Mouse (Mus musculus): Measurements from ENCODE around the gene Cmtm8. TPM values are rescaled to one million over a fixed set of nuclear protein-coding genes. Genes with fewer than 3 reads are reported as not detected.

Cmtm8 gene
- 7.8 and 8.2 TPM in 2 replicates for polyA plus RNA-seq (2011; ENCODE audit: insufficient read depth, insufficient read length, low read depth, missing spikeins)

DNA sequence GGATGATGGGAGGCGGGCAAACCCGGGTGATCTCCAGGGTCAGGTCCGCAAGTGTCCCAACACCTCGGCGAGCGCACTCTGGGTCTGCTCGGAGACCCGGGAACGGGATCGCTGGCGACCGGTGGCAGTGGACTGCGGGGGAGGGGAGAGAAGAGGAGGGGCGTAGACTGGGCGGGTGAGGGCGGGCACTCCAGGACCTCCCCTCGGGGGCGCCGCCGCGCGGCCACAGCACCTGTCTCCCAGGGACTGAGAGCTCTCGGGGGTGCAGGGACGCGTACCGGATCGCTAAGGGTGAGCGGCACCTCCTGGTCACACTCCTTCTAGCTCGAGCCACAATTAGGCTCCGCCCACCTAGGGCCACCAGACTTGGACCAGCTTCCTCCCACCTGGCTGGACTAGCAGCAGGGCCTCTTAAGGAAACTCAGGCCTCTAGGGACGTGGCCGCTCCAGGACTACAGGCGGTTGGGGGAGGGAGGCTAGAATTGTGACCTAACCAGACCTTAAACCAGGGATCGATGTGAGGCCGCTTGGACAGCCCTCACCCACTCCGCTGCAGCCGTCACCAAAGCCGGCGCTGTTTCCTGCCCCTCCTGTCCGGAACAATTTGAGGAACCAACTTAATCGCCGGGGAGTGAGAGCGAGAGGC is at the start of gene Cmtm8:
Gene Cmtm8 (minus strand): TSS at position 140 of the 646 bp plus-strand sequence.
- no peaks in the 10 kb centered on the region for H3K27me3 ChIP-seq (ENCODE audit: control insufficient read depth, insufficient read depth, low read length, poor library complexity, severe bottlenecking)
- peak within 1 kb of the TSS; percentile 87 for H3K9ac ChIP-seq (ENCODE audit: low read depth, poor library complexity, severe bottlenecking)
- H3K27ac ChIP-seq (ENCODE audit: insufficient read depth, low read length): no peak within 1 kb of the TSS

DNA sequence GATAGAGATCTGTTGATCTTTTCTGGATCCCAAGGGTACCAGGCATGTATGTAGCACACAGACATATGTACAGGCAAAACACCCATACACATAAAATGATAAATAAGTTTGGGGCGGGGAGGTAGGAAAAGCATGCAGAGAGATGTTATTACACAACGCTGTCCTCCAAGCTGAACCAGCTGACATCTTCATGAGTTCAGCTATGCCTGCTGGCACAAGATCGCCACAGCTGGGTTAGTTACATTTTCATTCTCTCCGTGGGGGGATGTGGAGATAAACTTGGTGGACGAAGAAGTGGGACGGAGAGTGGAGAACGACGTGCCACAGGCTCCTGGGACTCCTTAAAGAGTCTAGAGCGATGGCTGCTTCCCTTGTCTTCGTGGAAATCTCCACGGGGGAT is 49.0 kb upstream of the Cmtm8 start:
- H3K27ac ChIP-seq (ENCODE audit: insufficient read depth, low read length): no peak overlapping the region
- H3K27me3 ChIP-seq (ENCODE audit: control insufficient read depth, insufficient read depth, low read length, poor library complexity, severe bottlenecking): no peaks in the 10 kb centered on the region
- no peak for TF ChIP-seq POLR2A (IDR thresholded peaks at IDR 0.05; ENCODE audit: insufficient read depth, low read length)
- no peak for TF ChIP-seq EP300 (IDR thresholded peaks at IDR 0.05; ENCODE audit: insufficient read depth, low read depth, low read length)
- no peak for TF ChIP-seq CTCF (IDR thresholded peaks at IDR 0.05; ENCODE audit: low read depth, low read length)
- no peaks in the 10 kb centered on the region for H3K36me3 ChIP-seq (ENCODE audit: control insufficient read depth, insufficient read depth, low read length, poor library complexity, severe bottlenecking)
- no peaks in the 10 kb centered on the region for H3K4me1 ChIP-seq (ENCODE audit: control insufficient read depth, insufficient read depth, low read length)
- no peak overlapping the region for H3K4me3 ChIP-seq (ENCODE audit: low read depth, low read length)
- H3K9me3 ChIP-seq (replicated peaks; ENCODE audit: control insufficient read depth, insufficient read depth, low read length, poor library complexity, severe bottlenecking): no peaks in the 10 kb centered on the region
- H3K9ac ChIP-seq (ENCODE audit: low read depth, poor library complexity, severe bottlenecking): no peak overlapping the region

More for the DNA sequence above, at the start of gene Cmtm8:
- no peaks in the 10 kb centered on the region for H3K36me3 ChIP-seq (ENCODE audit: control insufficient read depth, insufficient read depth, low read length, poor library complexity, severe bottlenecking)
- 0 out of 2 replicates have a peak, but pooled peaks have one; percentile 18 for TF ChIP-seq EP300 (IDR thresholded peaks at IDR 0.05; ENCODE audit: insufficient read depth, low read depth, low read length)
- no peak for TF ChIP-seq POLR2A (IDR thresholded peaks at IDR 0.05; ENCODE audit: insufficient read depth, low read length)
- peak; percentile 37 for TF ChIP-seq CTCF (IDR thresholded peaks at IDR 0.05; ENCODE audit: low read depth, low read length)
- no peaks in the 10 kb centered on the region for H3K9me3 ChIP-seq (replicated peaks; ENCODE audit: control insufficient read depth, insufficient read depth, low read length, poor library complexity, severe bottlenecking)
- no peaks in the 10 kb centered on the region for H3K4me1 ChIP-seq (ENCODE audit: control insufficient read depth, insufficient read depth, low read length)
- H3K4me3 ChIP-seq (ENCODE audit: low read depth, low read length): peak within 1 kb of the TSS; percentile 86

DNA sequence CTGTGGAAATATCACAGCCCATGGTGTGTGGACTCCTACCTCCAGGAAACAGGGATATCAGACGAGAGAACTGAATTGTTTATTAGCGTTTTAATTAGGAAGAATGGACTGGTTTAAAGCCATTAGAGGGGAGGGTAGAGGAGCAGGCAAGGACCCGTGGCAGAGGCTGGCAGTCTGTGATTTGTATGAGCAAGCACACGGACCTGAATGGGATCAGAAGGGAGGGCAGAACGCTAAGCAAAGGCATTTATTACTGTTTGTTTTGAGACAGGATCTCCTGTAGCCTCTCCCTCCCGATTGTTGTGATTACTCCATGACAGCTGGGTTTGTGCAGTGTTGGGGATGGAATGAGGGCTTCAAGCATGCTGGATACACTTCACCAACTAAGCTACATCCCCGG is 46.4 kb upstream of the Cmtm8 start:
- Histone ChIP-seq H3K4me1 (ENCODE audit: control insufficient read depth, insufficient read depth, low read length) (no peaks in the 10 kb centered on the region), H3K4me3 (ENCODE audit: low read depth, low read length) (no peak overlapping the region), H3K9me3 (replicated peaks; ENCODE audit: control insufficient read depth, insufficient read depth, low read length, poor library complexity, severe bottlenecking) (no peaks in the 10 kb centered on the region), H3K27ac (ENCODE audit: insufficient read depth, low read length) (no peak overlapping the region), H3K27me3 (ENCODE audit: control insufficient read depth, insufficient read depth, low read length, poor library complexity, severe bottlenecking) (no peaks in the 10 kb centered on the region), H3K36me3 (ENCODE audit: control insufficient read depth, insufficient read depth, low read length, poor library complexity, severe bottlenecking) (no peaks in the 10 kb centered on the region), H3K9ac (ENCODE audit: low read depth, poor library complexity, severe bottlenecking) (no peak overlapping the region)
- TF ChIP-seq EP300 (IDR thresholded peaks at IDR 0.05; ENCODE audit: insufficient read depth, low read depth, low read length) (no peak), POLR2A (IDR thresholded peaks at IDR 0.05; ENCODE audit: insufficient read depth, low read length) (no peak), CTCF (IDR thresholded peaks at IDR 0.05; ENCODE audit: low read depth, low read length) (no peak)

DNA sequence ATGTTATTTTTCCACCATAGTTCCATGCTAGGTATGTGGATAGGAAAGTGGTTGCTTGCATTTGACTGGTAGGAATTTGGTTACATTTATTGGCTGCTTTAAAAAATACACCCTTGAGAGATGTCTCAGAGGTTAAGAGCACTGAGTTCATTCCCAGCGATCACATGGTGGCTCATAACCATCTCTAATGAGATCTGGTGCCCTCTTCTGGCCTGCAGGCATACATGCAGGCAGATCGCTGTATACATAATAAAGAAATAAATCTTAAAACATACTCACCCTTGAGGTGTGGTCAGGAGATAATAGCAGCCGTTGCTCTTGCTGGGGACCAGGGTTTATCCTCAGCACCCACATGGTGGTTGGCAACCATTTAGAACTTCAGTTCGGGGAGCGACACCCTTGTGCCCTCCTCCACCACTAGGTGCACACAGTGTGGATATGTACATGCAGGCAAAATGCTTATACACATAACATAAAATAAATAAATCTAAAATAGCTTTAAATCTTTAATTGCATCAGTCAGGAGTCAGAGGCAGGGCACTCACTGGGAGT is 45.0 kb upstream of the Cmtm8 start:
- H3K27ac ChIP-seq (ENCODE audit: insufficient read depth, low read length): no peak overlapping the region
- H3K9me3 ChIP-seq (replicated peaks; ENCODE audit: control insufficient read depth, insufficient read depth, low read length, poor library complexity, severe bottlenecking): no peaks in the 10 kb centered on the region
- H3K36me3 ChIP-seq (ENCODE audit: control insufficient read depth, insufficient read depth, low read length, poor library complexity, severe bottlenecking): no peaks in the 10 kb centered on the region
- no peaks in the 10 kb centered on the region for H3K27me3 ChIP-seq (ENCODE audit: control insufficient read depth, insufficient read depth, low read length, poor library complexity, severe bottlenecking)
- peak; percentile 41 for TF ChIP-seq CTCF (IDR thresholded peaks at IDR 0.05; ENCODE audit: low read depth, low read length)
- no peak for TF ChIP-seq EP300 (IDR thresholded peaks at IDR 0.05; ENCODE audit: insufficient read depth, low read depth, low read length)
- no peaks in the 10 kb centered on the region for H3K4me1 ChIP-seq (ENCODE audit: control insufficient read depth, insufficient read depth, low read length)
- no peak overlapping the region for H3K9ac ChIP-seq (ENCODE audit: low read depth, poor library complexity, severe bottlenecking)
- H3K4me3 ChIP-seq (ENCODE audit: low read depth, low read length): no peak overlapping the region

DNA sequence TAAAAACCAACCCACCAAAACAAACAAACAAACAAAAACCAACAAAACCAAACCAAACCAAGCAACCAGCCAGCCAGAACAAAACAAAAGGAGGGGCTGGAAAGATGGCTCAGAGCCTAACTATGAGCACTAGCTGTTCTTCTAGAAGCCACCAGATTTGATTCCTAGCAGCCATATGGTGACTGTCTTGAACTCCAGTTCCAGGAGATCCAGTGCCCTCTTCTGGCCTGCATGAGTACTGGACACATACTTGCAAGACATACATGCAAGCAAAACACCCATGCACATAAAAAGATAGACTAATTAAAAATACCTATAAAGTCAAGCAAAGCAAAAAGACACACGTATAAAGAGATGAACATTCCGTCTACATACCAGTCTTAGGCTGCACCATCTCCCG is 43.7 kb upstream of the Cmtm8 start:
- Histone ChIP-seq H3K36me3 (ENCODE audit: control insufficient read depth, insufficient read depth, low read length, poor library complexity, severe bottlenecking) (no peaks in the 10 kb centered on the region), H3K9ac (ENCODE audit: low read depth, poor library complexity, severe bottlenecking) (no peak overlapping the region), H3K4me1 (ENCODE audit: control insufficient read depth, insufficient read depth, low read length) (no peaks in the 10 kb centered on the region), H3K9me3 (replicated peaks; ENCODE audit: control insufficient read depth, insufficient read depth, low read length, poor library complexity, severe bottlenecking) (no peaks in the 10 kb centered on the region), H3K4me3 (ENCODE audit: low read depth, low read length) (no peak overlapping the region), H3K27me3 (ENCODE audit: control insufficient read depth, insufficient read depth, low read length, poor library complexity, severe bottlenecking) (no peaks in the 10 kb centered on the region), H3K27ac (ENCODE audit: insufficient read depth, low read length) (no peak overlapping the region)
- no peak for TF ChIP-seq EP300 (IDR thresholded peaks at IDR 0.05; ENCODE audit: insufficient read depth, low read depth, low read length)
- TF ChIP-seq CTCF (IDR thresholded peaks at IDR 0.05; ENCODE audit: low read depth, low read length): peak; percentile 12

DNA sequence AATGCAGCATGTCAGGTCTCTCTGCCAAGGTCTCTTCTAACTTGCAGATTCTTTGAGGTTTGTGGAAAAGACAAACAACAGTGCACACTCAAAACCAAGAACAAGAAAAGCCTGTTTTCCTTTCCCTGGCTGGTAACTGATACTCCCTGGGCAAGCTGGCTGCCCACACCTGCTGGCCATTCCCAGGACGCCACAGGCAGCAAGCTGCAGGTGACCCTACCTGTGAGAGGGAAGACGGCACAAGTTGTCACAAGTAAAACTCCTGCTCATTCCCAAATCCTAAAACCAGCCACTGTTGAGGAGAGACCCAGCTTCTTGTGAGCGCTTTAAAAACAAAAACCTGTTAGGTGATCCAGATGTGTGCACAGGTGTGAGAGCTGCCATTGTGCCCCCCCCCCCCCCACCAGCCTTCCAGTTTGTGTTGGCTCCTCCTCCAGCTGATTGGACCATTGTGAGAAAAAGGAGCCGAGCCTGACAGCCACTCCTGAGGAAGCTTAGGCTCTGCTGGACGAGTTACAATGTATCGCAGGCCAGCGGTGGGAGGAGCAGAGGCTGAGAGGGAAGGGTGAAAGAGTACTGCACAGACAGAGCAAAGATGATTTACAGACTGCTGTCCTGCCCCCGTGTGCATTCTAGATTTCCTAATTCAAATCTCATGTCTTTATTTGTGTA is 42.2 kb upstream of the Cmtm8 start:
- TF ChIP-seq CTCF (IDR thresholded peaks at IDR 0.05; ENCODE audit: low read depth, low read length) (no peak), EP300 (IDR thresholded peaks at IDR 0.05; ENCODE audit: insufficient read depth, low read depth, low read length) (no peak), POLR2A (IDR thresholded peaks at IDR 0.05; ENCODE audit: insufficient read depth, low read length) (no peak)

More for the DNA sequence above, 42.2 kb upstream of the Cmtm8 start:
- no peak overlapping the region for H3K9ac ChIP-seq (ENCODE audit: low read depth, poor library complexity, severe bottlenecking)
- no peaks in the 10 kb centered on the region for H3K27me3 ChIP-seq (ENCODE audit: control insufficient read depth, insufficient read depth, low read length, poor library complexity, severe bottlenecking)
- no peak overlapping the region for H3K4me3 ChIP-seq (ENCODE audit: low read depth, low read length)
- H3K36me3 ChIP-seq (ENCODE audit: control insufficient read depth, insufficient read depth, low read length, poor library complexity, severe bottlenecking): no peaks in the 10 kb centered on the region
- no peaks in the 10 kb centered on the region for H3K9me3 ChIP-seq (replicated peaks; ENCODE audit: control insufficient read depth, insufficient read depth, low read length, poor library complexity, severe bottlenecking)
- no peak overlapping the region for H3K27ac ChIP-seq (ENCODE audit: insufficient read depth, low read length)
- no peaks in the 10 kb centered on the region for H3K4me1 ChIP-seq (ENCODE audit: control insufficient read depth, insufficient read depth, low read length)
